Mouse (Mus musculus) myocyte (in vitro differentiated cells): ENCODE data around the gene Anks3. TPM values are rescaled to one million over a fixed set of nuclear protein-coding genes. Genes with fewer than 3 reads are reported as not detected.

Source experiments
- H3K27me3 ChIP-seq: one replicate; pipeline ENCODE4 v1.6.1; 2011; ENCODE audit not compliant: control insufficient read depth, insufficient read depth, insufficient read length
- H3K36me3 ChIP-seq: one replicate; pipeline ENCODE4 v1.6.1; 2011; ENCODE audit not compliant: control insufficient read depth, insufficient read depth
- H3K4me2 ChIP-seq: one replicate; pipeline ENCODE4 v1.6.1; 2011; ENCODE audit warnings: low read depth, control low read depth
- H3K4me3 ChIP-seq: one replicate; pipeline ENCODE4 v1.5.1; 2011; ENCODE audit warnings: mild to moderate bottlenecking, control low read depth, moderate library complexity
- H3K79me2 ChIP-seq: one replicate; pipeline ENCODE4 v1.6.1; 2011; ENCODE audit not compliant: control insufficient read depth, insufficient read depth
- H3ac ChIP-seq: one replicate; pipeline ENCODE4 v1.6.1; 2011; ENCODE audit not compliant: control insufficient read depth, insufficient read length
- CEBPB ChIP-seq: IDR thresholded peaks from 2 replicates; pipeline ENCODE4 v1.6.1; 2011; ENCODE audit warnings: mild to moderate bottlenecking, moderate library complexity; ENCODE audit not compliant: poor library complexity, insufficient read depth, severe bottlenecking
- E2F4 ChIP-seq: IDR thresholded peaks from one replicate; pipeline ENCODE4 v1.6.1; 2011; ENCODE audit warnings: mild to moderate bottlenecking, control low read depth, moderate library complexity; ENCODE audit not compliant: insufficient read depth
- MAX ChIP-seq: IDR thresholded peaks from one replicate; pipeline ENCODE4 v1.6.1; 2011; ENCODE audit warnings: low read depth, mild to moderate bottlenecking, control low read depth
- MYOD1 ChIP-seq, 3 experiments: IDR thresholded peaks; one replicate each; pipeline ENCODE4 v1.6.1; 2011; ENCODE audit warnings: control low read depth in 2 of 3, low read depth in 2 of 3, mild to moderate bottlenecking in 2 of 3, moderate library complexity in 1 of 3; ENCODE audit not compliant: insufficient read length in 2 of 3, control insufficient read depth in 1 of 3
- MYOG ChIP-seq, 3 experiments: IDR thresholded peaks; one replicate each; pipeline ENCODE4 v1.6.1; 2011; ENCODE audit warnings: control low read depth in 2 of 3, low read depth in 2 of 3, mild to moderate bottlenecking in 2 of 3; ENCODE audit not compliant: insufficient read length in 2 of 3, control insufficient read depth in 1 of 3, insufficient read depth in 1 of 3
- POLR2A ChIP-seq: IDR thresholded peaks from one replicate; pipeline ENCODE4 v1.6.1; 2011; ENCODE audit warnings: low read depth, mild to moderate bottlenecking, control low read depth, moderate library complexity; ENCODE audit not compliant: insufficient read length
- POLR2AphosphoS2 ChIP-seq: IDR thresholded peaks from one replicate; pipeline ENCODE4 v1.6.1; 2011; ENCODE audit warnings: low read depth, control low read depth; ENCODE audit not compliant: insufficient read length
- REST ChIP-seq: IDR thresholded peaks from one replicate; pipeline ENCODE4 v1.6.1; 2011; ENCODE audit warnings: mild to moderate bottlenecking, control low read depth, moderate library complexity; ENCODE audit not compliant: insufficient read depth, insufficient read length
- SRF ChIP-seq: IDR thresholded peaks from one replicate; pipeline ENCODE4 v1.6.1; 2011; ENCODE audit warnings: low read depth; ENCODE audit not compliant: control insufficient read depth, insufficient read length
- TCF12 ChIP-seq: IDR thresholded peaks from one replicate; pipeline ENCODE4 v1.6.1; 2011; ENCODE audit warnings: mild to moderate bottlenecking, control low read depth; ENCODE audit not compliant: poor library complexity, insufficient read depth, severe bottlenecking
- TCF3 ChIP-seq: IDR thresholded peaks from one replicate; pipeline ENCODE4 v1.6.1; 2011; ENCODE audit warnings: low read depth, control low read depth; ENCODE audit not compliant: insufficient read length
- USF1 ChIP-seq: IDR thresholded peaks from one replicate; pipeline ENCODE4 v1.6.1; 2011; ENCODE audit warnings: low read depth, mild to moderate bottlenecking, control low read depth, moderate library complexity
- polyA plus RNA-seq: library from polyadenylated mRNA; unstranded; fragments of >200 nt; fragmentation: generic; extraction: Trizol; gene quantifications from one replicate; pipeline ENCODE4 v1.2.1, GENCODE M21; 2012; ENCODE audit warnings: missing spikeins

Anks3 gene
- polyA plus RNA-seq, 1 experiment = 25.2 TPM

DNA sequence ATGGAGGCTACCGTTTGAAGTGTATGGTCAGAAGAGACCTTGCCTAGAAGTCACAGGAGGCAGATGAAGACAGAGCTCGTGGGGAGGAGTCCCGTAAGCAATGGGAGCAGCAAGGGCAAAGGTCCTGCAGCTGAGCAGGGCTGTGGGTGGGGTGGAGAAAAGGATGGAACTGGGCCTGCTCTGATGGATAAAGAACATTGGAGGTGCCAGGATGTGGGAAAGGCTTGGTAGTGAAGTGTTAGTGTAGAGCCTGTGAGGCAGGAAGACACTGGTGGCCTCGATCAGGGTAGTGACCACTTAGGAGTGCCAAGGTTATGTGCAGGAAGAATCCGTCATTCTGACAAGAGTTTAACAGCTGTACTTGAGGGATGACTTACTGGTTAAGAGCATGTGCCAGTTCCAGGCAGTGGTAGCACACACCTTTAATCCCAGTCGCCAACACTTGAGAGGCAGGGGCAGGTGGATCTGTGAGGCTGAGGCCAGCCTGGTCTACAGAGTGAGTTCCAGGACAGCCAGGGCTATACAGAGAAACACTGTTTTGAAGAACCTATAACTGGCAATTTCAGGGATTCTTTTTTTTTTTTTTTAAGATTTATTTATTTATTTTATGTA lies 60.4 kb downstream of the Anks3 start:
- TF ChIP-seq TCF3 = peak; percentile 71
- peak; percentile 90 to 97 (median 97) for TF ChIP-seq MYOD1 (IDR thresholded peaks at IDR 0.05; ENCODE audit: control insufficient read depth in 1 of 3, insufficient read length in 2 of 3, low read depth in 2 of 3)
- TF ChIP-seq MYOG (IDR thresholded peaks at IDR 0.05; ENCODE audit: control insufficient read depth in 1 of 3, insufficient read depth in 1 of 3, insufficient read length in 2 of 3, low read depth in 2 of 3) = peak in 2 of 3 experiments; percentile 6 to 72
- TF ChIP-seq USF1 = no peak
- peak; percentile 68 for TF ChIP-seq TCF12
- no peak for TF ChIP-seq POLR2A
- TF ChIP-seq POLR2AphosphoS2 = no peak
- no peaks in the 10 kb centered on the region for H3K27me3 ChIP-seq
- no peak overlapping the region for H3K4me2 ChIP-seq
- H3K79me2 ChIP-seq = peaks cover 9% of the 10 kb centered on the region
- no peaks in the 10 kb centered on the region for H3K36me3 ChIP-seq
- no peak overlapping the region for H3K4me3 ChIP-seq
- no peak overlapping the region for H3ac ChIP-seq

DNA sequence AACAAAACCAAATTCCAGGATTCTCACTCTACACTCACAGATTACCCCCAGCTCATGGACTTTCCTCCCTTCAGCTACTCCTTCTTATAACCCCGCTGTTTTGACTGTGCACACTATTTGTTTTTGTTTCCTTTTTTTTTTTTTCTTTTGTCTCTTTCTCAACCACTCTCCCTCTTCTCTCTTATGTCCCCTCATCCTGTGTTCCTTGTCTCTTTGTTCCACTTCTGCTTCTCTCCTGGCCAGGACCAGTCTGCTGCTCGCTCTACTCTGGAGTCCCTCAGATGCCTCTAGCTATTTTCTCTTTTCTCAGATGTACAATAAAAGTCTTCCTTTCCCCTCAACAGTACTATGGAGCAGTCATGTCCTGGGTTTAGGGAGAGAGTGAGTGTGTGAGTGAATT lies 61.6 kb downstream of the Anks3 start:
- Histone ChIP-seq H3K27me3 (no peaks in the 10 kb centered on the region), H3K79me2 (peaks cover 15% of the 10 kb centered on the region), H3K4me3 (no peak overlapping the region), H3K4me2 (no peak overlapping the region), H3ac (no peak overlapping the region), H3K36me3 (no peaks in the 10 kb centered on the region)
- TF ChIP-seq CEBPB (no peak), USF1 (no peak), MYOG (IDR thresholded peaks at IDR 0.05; ENCODE audit: control insufficient read depth in 1 of 3, insufficient read depth in 1 of 3, insufficient read length in 2 of 3, low read depth in 2 of 3) (no peak), POLR2AphosphoS2 (no peak), MYOD1 (IDR thresholded peaks at IDR 0.05; ENCODE audit: control insufficient read depth in 1 of 3, insufficient read length in 2 of 3, low read depth in 2 of 3) (no peak), POLR2A (no peak), E2F4 (no peak), SRF (no peak), REST (no peak), MAX (no peak), TCF12 (no peak), TCF3 (no peak)

DNA sequence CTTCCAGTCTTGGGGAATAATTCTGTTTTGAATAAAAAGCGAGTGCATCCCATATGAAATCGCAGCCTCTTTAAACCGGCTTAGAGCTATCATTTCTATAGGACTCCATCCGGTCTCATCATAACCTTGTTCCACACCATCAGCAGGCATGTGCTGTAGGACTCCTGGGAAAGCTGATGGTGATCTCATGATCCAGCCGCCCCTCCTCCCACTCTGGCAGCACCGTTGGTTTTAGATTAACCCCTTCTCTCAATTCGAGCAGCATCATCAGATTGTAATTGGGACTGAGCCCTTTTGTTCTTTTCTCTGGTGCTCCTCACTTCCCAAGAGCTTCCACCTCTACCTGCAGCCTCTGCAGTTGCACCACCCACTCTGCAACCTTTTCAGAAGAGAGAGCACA lies 62.8 kb downstream of the Anks3 start:
- peaks cover 20% of the 10 kb centered on the region for H3K79me2 ChIP-seq
- H3K4me2 ChIP-seq = no peak overlapping the region
- H3K4me3 ChIP-seq = no peak overlapping the region
- H3K27me3 ChIP-seq = no peaks in the 10 kb centered on the region
- H3K36me3 ChIP-seq = no peaks in the 10 kb centered on the region
- TF ChIP-seq REST (no peak), POLR2AphosphoS2 (no peak), TCF3 (no peak), MYOD1 (IDR thresholded peaks at IDR 0.05; ENCODE audit: control insufficient read depth in 1 of 3, insufficient read length in 2 of 3, low read depth in 2 of 3) (no peak), CEBPB (no peak), TCF12 (no peak), MAX (no peak), MYOG (IDR thresholded peaks at IDR 0.05; ENCODE audit: control insufficient read depth in 1 of 3, insufficient read depth in 1 of 3, insufficient read length in 2 of 3, low read depth in 2 of 3) (no peak), SRF (no peak), E2F4 (no peak)
- no peak overlapping the region for H3ac ChIP-seq

- H3ac ChIP-seq = no peak overlapping the region
- H3K27me3 ChIP-seq = no peaks in the 10 kb centered on the region
- H3K4me3 ChIP-seq = no peak overlapping the region
- H3K79me2 ChIP-seq = peaks cover 15% of the 10 kb centered on the region
- no peaks in the 10 kb centered on the region for H3K36me3 ChIP-seq
- no peak overlapping the region for H3K4me2 ChIP-seq
- no peak for TF ChIP-seq SRF
- TF ChIP-seq CEBPB = no peak
- TF ChIP-seq MYOD1 (IDR thresholded peaks at IDR 0.05; ENCODE audit: control insufficient read depth in 1 of 3, insufficient read length in 2 of 3, low read depth in 2 of 3) = no peak
- no peak for TF ChIP-seq USF1
- no peak for TF ChIP-seq POLR2AphosphoS2
- TF ChIP-seq REST = no peak
- TF ChIP-seq MAX = no peak
- TF ChIP-seq TCF3 = no peak
- no peak for TF ChIP-seq E2F4
- TF ChIP-seq TCF12 = no peak
- no peak for TF ChIP-seq POLR2A
- TF ChIP-seq MYOG (IDR thresholded peaks at IDR 0.05; ENCODE audit: control insufficient read depth in 1 of 3, insufficient read depth in 1 of 3, insufficient read length in 2 of 3, low read depth in 2 of 3) = no peak
These were observed 64.3 kb downstream of the Anks3 start for GRCm38 (mm10) chr16:4899711-4900110.

- peaks cover 14% of the 10 kb centered on the region for H3K79me2 ChIP-seq
- no peaks in the 10 kb centered on the region for H3K27me3 ChIP-seq
- peak overlapping the region; percentile 40 for H3K4me2 ChIP-seq
- TF ChIP-seq MYOD1 (IDR thresholded peaks at IDR 0.05; ENCODE audit: control insufficient read depth in 1 of 3, insufficient read length in 2 of 3, low read depth in 2 of 3) = peak; percentile 13 to 88 (median 79)
- no peak for TF ChIP-seq E2F4
- TF ChIP-seq TCF12 = no peak
- TF ChIP-seq MYOG (IDR thresholded peaks at IDR 0.05; ENCODE audit: control insufficient read depth in 1 of 3, insufficient read depth in 1 of 3, insufficient read length in 2 of 3, low read depth in 2 of 3) = peak; percentile 47 to 95 (median 68)
- no peaks in the 10 kb centered on the region for H3K36me3 ChIP-seq
- no peak overlapping the region for H3ac ChIP-seq
- no peak overlapping the region for H3K4me3 ChIP-seq
These were observed 65.1 kb downstream of the Anks3 start for GRCm38 (mm10) chr16:4898881-4899280.
